Mouse (Mus musculus): ENCODE results near the gene Slc25a43.

Slc25a43 gene

DNA sequence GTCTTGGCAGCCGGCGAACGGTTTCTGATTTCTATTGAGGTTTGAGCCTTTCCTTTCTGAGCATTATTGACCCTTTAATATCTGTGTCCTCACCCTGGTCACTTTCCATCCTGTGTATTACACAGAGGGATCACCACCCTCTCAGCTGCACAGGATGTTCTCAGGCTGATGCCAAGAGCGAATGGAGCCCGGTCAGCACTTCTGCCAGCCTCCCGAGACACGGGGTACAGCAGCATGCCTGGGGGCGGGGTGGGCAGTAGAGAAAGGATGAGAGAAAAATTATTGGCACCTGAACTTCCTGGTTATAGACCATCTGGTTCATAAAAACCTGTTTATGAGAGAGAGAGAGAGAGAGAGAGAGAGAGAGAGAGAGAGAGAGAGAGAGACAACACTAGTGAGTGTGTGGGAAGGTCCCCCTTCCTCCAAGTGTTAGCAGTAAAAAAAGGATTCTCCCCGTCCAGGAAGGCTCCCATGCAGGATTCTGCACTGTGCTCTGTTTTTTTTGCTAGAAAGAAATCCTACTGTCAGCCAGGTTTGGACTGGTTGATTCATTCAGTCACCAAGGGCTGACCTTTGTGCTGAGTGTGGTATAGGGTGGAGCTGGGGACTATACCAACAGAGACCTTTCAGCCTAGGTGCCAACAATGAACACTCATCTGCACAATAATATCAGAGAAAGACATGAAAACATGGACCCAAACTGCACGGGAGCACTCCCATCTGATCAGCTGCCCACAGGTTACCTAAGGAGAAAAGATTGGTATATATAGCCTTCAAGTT lies 80.7 kb downstream of the Slc25a43 start:
- DNase-seq (ENCODE audit: low spot score in 2 of 2) = no peak

DNA sequence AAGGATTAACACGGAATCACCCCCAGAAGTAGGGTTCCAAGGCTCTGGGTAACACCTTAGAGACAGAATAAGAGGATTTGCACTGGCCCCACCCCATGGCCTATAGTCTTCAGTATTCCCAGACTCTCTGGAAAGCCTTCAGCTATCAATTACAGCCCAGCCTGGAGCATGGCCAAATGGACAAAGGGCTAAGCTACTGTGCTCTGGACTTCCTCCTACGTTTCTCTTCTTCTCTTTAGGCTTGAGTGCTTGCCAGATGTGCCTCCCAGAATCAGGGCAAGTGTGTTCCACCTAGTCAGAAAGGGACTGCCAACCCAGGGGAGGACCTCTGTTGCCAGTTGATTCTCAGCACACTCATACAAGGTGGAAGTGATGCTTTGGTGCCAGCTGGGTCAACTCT lies 81.6 kb downstream of the Slc25a43 start:
- DNase-seq (ENCODE audit: low spot score in 2 of 2) = no peak

Measured in frontal cortex, postnatal 10 days (tissue).